Mouse (Mus musculus): Measurements from ENCODE around the gene Aagab. TPM values are rescaled to one million over a fixed set of nuclear protein-coding genes. Genes with fewer than 3 reads are reported as not detected.
A peak's percentile ranks its signal among the peaks of the same experiment; 100 is the strongest.

Aagab gene
- total and polyA plus RNA-seq, 3 experiments, result 14.1 to 32.3 (median 21.9) TPM

GRCm38 (mm10) chr9:63647581-63648519 lies 45.4 kb downstream of the Aagab start:
- no peak for DNase-seq

GRCm38 (mm10) chr9:63648520-63648918 lies 46.1 kb downstream of the Aagab start:
- DNase-seq, result no peak

GRCm38 (mm10) chr9:63649841-63650545 lies 47.5 kb downstream of the Aagab start:
- peak; percentile 48 for DNase-seq

GRCm38 (mm10) chr9:63650905-63651304 lies 48.4 kb downstream of the Aagab start:
- peak; percentile 25 for DNase-seq

- DNase-seq, result no peak
Observed at GRCm38 (mm10) chr9:63651594-63651993, 49.1 kb downstream of the Aagab start.

- DNase-seq, result no peak
Observed at GRCm38 (mm10) chr9:63653666-63654065, 51.2 kb downstream of the Aagab start.

- DNase-seq, result no peak
Observed at GRCm38 (mm10) chr9:63654575-63654974, 52.1 kb downstream of the Aagab start.

GRCm38 (mm10) chr9:63655092-63655491 lies 52.6 kb downstream of the Aagab start:
- no peak for DNase-seq

- peak; percentile 53 for DNase-seq
Observed at GRCm38 (mm10) chr9:63657167-63657566, 54.7 kb downstream of the Aagab start.

GRCm38 (mm10) chr9:63658436-63658835 lies 56.0 kb downstream of the Aagab start:
- DNase-seq, result no peak

GRCm38 (mm10) chr9:63658970-63659371 lies 56.5 kb downstream of the Aagab start:
- DNase-seq, result no peak

GRCm38 (mm10) chr9:63660061-63660460 lies 57.6 kb downstream of the Aagab start:
- no peak for DNase-seq

- DNase-seq, result no peak
Observed at GRCm38 (mm10) chr9:63660691-63661090, 58.2 kb downstream of the Aagab start.

- DNase-seq, result no peak
Observed at GRCm38 (mm10) chr9:63662759-63663158, 60.3 kb downstream of the Aagab start.

GRCm38 (mm10) chr9:63663222-63663621 lies 60.8 kb downstream of the Aagab start:
- DNase-seq, result no peak

GRCm38 (mm10) chr9:63664300-63664745 lies 61.9 kb downstream of the Aagab start:
- DNase-seq, result peak; percentile 83

- DNase-seq, result peak; percentile 70
Observed at GRCm38 (mm10) chr9:63664792-63665646, 62.6 kb downstream of the Aagab start.

GRCm38 (mm10) chr9:63666612-63667372 lies 64.3 kb downstream of the Aagab start:
- DNase-seq, result peak; percentile 64

- DNase-seq, result no peak
Observed at GRCm38 (mm10) chr9:63667373-63667724, 64.9 kb downstream of the Aagab start.

- DNase-seq, result no peak
Observed at GRCm38 (mm10) chr9:63668621-63669020, 66.2 kb downstream of the Aagab start.

- no peak for DNase-seq
Observed at GRCm38 (mm10) chr9:63669816-63670215, 67.4 kb downstream of the Aagab start.
